ENCODE assay signal across 17 mouse cellular contexts in the genomic region with DNA sequence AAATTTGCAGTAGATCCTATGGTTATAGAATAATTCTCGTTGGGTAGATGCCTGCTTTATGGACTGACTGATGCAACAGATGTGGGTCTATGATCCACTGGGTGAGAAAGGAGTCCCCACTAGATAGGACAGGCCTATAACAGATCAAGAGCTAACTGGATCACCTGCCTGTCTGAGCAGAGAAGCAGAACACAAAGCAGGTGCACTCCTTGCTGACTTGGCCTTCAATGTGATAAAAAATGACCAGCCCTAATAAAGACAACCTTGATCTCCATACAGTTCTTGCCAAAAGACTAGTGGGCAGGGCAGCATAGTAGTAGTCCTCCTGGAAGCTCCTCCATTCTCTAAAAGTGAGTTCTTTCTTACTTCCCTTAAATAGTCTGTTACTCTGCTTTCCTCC.
"Had no signal": no experiment of that assay in that cellular context is flagged by ENCODE, and none has a peak within 500 bp of the region (broad histone marks: within the 10 kb centered on the region; RNA-seq: fewer than 3 reads in every experiment).

No protein-coding gene starts in this region.

- H3K4me1 ChIP-seq: liver, embryonic 15.5 days; lung, embryonic 15.5 days; neural tube, embryonic 15.5 days; stomach, embryonic 15.5 days had no signal

- H3K4me2 ChIP-seq: liver, embryonic 15.5 days; lung, embryonic 15.5 days; midbrain, embryonic 12.5 days; neural tube, embryonic 13.5 days; neural tube, embryonic 15.5 days; stomach, embryonic 15.5 days had no signal

- H3K27ac ChIP-seq: liver, embryonic 15.5 days; lung, embryonic 15.5 days; midbrain, embryonic 12.5 days; neural tube, embryonic 13.5 days; neural tube, embryonic 15.5 days; stomach, embryonic 15.5 days; stomach, postnatal 0 days had no signal

- H3K27me3 ChIP-seq: liver, embryonic 15.5 days; lung, embryonic 15.5 days; midbrain, embryonic 12.5 days; neural tube, embryonic 13.5 days; neural tube, embryonic 15.5 days; stomach, embryonic 15.5 days had no signal

- H3K4me3 ChIP-seq: liver, embryonic 15.5 days; lung, embryonic 15.5 days; midbrain, embryonic 12.5 days; myocyte; neural tube, embryonic 13.5 days; neural tube, embryonic 15.5 days; stomach, embryonic 15.5 days had no signal

- DNase-seq: liver, postnatal 0 days; lung, adult 2 months; lung, postnatal 14 days; lung, postnatal 4 days; right cerebral cortex, postnatal 14 days; thymus, adult 2 months; thymus, postnatal 25 days; thymus, postnatal 4 days had no signal

- H3K36me3 ChIP-seq: liver, embryonic 15.5 days; lung, embryonic 15.5 days; midbrain, embryonic 12.5 days; neural tube, embryonic 13.5 days; neural tube, embryonic 15.5 days; stomach, embryonic 15.5 days had no signal

- ATAC-seq: liver, postnatal 0 days; lung, postnatal 0 days had no signal

- H3K9ac ChIP-seq: liver, embryonic 15.5 days; liver, postnatal 0 days; lung, embryonic 15.5 days; midbrain, embryonic 12.5 days; neural tube, embryonic 13.5 days; neural tube, embryonic 15.5 days; stomach, embryonic 15.5 days had no signal

- H3K9me3 ChIP-seq: liver, embryonic 15.5 days; lung, embryonic 15.5 days; midbrain, embryonic 12.5 days; neural tube, embryonic 13.5 days; neural tube, embryonic 15.5 days; stomach, embryonic 15.5 days had no signal
